Mouse (Mus musculus): ENCODE results near the gene St6galnac4.

DNA sequence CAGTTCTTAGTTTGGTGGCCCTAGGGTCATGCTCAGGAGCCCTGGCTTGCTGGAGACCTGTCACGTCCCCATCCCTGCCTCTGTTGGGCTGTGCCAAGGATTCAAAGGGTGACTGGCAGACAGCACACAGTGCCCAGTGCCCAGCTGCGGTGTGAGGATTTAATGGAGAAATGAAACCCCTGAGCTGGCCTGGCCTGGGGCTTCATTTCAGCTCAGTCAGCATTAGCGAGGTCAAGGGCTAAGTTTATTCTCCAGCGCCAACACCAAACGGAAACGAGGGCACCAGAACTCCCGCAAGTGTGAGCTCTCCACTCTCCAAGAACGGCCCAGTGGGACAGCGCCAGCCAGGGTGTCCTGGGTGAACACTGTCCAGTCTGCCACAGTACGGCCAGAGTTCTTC lies 3.3 kb downstream of the St6galnac4 start:
- no peak for TF ChIP-seq GATA1 (IDR thresholded peaks at IDR 0.05; ENCODE audit: low read length)
- TF ChIP-seq TAL1 (IDR thresholded peaks at IDR 0.05; ENCODE audit: low read length): no peak

Measured in erythroblast, embryonic 14.5 days (primary cell).